Mouse (Mus musculus) left cerebral cortex, adult 8-10 months (tissue): ENCODE measurements around the gene Stmn3. TPM values are rescaled to one million over a fixed set of nuclear protein-coding genes. Genes with fewer than 3 reads are reported as not detected.

ENCODE experiments used
- DNase-seq, 2 experiments: peaks; one replicate each; pipeline ENCODE4 v3.0.0; 2022; ENCODE audit warnings: low spot score in 2 of 2
- total RNA-seq, 4 experiments: library from RNA; stranded (reverse); gene quantifications; 2 replicates each; pipeline ENCODE4 v1.2.4; 2022

The Stmn3 gene
- total RNA-seq, 4 experiments from 2014 or later, result 608 to 681 (median 642) TPM

- DNase-seq, result no peak
These were observed 27.5 kb downstream of the Stmn3 start for GRCm38 (mm10) chr2:181286629-181287337.

DNA sequence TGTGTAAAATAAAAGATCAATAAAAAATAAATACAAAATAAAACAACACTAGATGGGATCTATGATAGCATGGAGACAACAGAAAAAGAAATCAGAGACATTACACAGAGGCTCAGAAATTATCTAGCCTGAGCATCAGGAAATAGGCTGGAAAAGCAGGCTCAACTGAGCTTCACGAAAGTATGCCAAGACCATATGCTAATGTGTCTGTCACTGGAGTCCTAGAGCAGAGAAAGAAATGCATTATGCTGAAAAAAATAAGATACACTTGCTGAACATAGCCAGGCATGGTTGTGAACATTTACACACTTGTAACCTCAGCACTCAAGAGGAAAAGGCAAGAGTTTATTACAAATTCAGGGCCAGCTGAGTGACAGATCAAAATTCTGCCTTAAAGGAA is 34.3 kb downstream of the Stmn3 start:
- DNase-seq, result no peak

DNA sequence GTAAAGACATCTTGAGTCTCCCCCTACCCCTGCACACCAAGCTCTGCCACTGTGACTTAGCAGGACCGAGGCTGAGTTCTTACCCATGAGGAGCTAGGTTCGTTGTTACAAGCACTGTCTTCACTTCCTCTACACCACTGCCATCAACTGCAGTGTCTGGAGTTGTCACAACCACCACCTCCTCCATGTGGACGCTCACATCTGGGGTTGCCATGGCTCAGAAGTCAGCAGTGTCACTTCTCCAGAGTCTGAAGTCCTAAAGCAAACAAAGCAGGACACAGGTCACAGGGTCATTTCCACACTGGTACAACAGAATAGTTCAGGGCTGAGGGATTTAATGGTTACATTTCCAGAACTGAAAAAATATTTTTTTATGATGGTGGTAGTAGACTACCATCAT is 36.4 kb downstream of the Stmn3 start:
- no peak for DNase-seq

DNA sequence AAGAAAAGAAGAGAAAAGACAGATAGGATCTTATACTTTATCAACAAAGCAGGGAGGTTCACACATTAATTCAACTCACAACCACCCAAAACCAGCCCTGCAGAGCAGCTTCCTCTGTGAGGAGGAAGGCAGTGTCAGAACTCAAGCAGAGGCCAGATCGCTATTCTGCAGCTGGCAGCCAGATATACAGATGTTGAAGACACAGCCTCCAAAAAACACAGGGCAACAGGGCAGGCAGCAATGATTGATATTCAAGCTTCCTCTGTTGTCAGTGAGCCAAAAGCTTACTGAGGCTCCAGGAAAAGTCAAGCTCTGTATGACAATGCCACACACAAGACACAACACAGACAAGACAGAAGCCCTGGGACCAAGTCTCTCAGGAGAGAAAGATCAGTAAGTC is 37.5 kb downstream of the Stmn3 start:
- DNase-seq, result no peak

GRCm38 (mm10) chr2:181274639-181275038 is 39.7 kb downstream of the Stmn3 start:
- no peak for DNase-seq

- DNase-seq, result no peak
These were observed 40.5 kb downstream of the Stmn3 start for GRCm38 (mm10) chr2:181273829-181274228.

- DNase-seq, result no peak
These were observed 42.2 kb downstream of the Stmn3 start for GRCm38 (mm10) chr2:181272092-181272491.

- DNase-seq, result no peak
These were observed 47.5 kb downstream of the Stmn3 start for GRCm38 (mm10) chr2:181266839-181267238.

Other genes starting within 250 kb of the Stmn3 start
- 100 to 1,000 TPM; 231 to 254 (median 236) TPM for gene Kcnq2, start 179.2 kb downstream of the Stmn3 start, total RNA-seq
- 1,000 to 10,000 TPM; 1,221 to 1,269 (median 1,259) TPM for gene Eef1a2, start 157.5 kb downstream of the Stmn3 start, total RNA-seq
- gene Ppdpf, start 127.3 kb downstream of the Stmn3 start, total RNA-seq, result 10 to 100 TPM; 73.1 to 84.3 (median 75.9) TPM
- gene Ptk6, start 111.7 kb downstream of the Stmn3 start, total RNA-seq, result not detected
- gene Srms, start 101.3 kb downstream of the Stmn3 start, total RNA-seq, result under 1 TPM in 3 of 4 experiments, not detected in 1; 0.16 to 0.40 (median 0.33) TPM
- not detected for gene Fndc11, start 94.5 kb downstream of the Stmn3 start, total RNA-seq
- 1 to 10 TPM; 2.3 to 3.5 (median 2.5) TPM for gene Helz2, start 72.5 kb downstream of the Stmn3 start, total RNA-seq
- 10 to 100 TPM; 20.0 to 24.2 (median 21.6) TPM for gene Gmeb2, start 26.5 kb downstream of the Stmn3 start, total RNA-seq
- gene Rtel1, start 5.2 kb upstream of the Stmn3 start, total RNA-seq, result 10 to 100 TPM; 28.9 to 35.7 (median 29.6) TPM
- gene Zgpat, start 50.4 kb upstream of the Stmn3 start, total RNA-seq, result 10 to 100 TPM; 52.9 to 68.4 (median 59.9) TPM
- gene Arfrp1, start 50.9 kb upstream of the Stmn3 start, total RNA-seq, result 10 to 100 TPM; 41.8 to 44.4 (median 43.9) TPM
- 10 to 100 TPM; 33.0 to 37.9 (median 34.9) TPM for gene Lime1, start 65.6 kb upstream of the Stmn3 start, total RNA-seq
- gene Zbtb46, start 144.9 kb upstream of the Stmn3 start, total RNA-seq, result 10 to 100 TPM; 10.9 to 11.9 (median 11.4) TPM
- gene Abhd16b, start 178.7 kb upstream of the Stmn3 start, total RNA-seq, result not detected
- gene Tpd52l2, start 182.6 kb upstream of the Stmn3 start, total RNA-seq, result 10 to 100 TPM; 71.5 to 81.3 (median 74.0) TPM
- 100 to 1,000 TPM; 277 to 310 (median 297) TPM for gene Dnajc5, start 206.0 kb upstream of the Stmn3 start, total RNA-seq